Mouse (Mus musculus) kidney, adult 2 months (tissue): ENCODE results near the gene Smc4. TPM values are rescaled to one million over a fixed set of nuclear protein-coding genes. Genes with fewer than 3 reads are reported as not detected.

Experiments used
- DNase-seq: peaks from one replicate; pipeline ENCODE4 v3.0.0; 2021
- H3K27ac ChIP-seq: fragments of 200-500 bp; 2 replicates; pipeline ENCODE4 v1.5.1; 2012; ENCODE audit warnings: low read depth, low read length, control low read depth, inconsistent platforms; ENCODE audit not compliant: insufficient read depth
- H3K27me3 ChIP-seq: fragments of 200-500 bp; replicated peaks from 2 replicates; pipeline ENCODE4 v1.6.1; 2012; ENCODE audit warnings: mild to moderate bottlenecking, moderate library complexity, low read length, inconsistent platforms; ENCODE audit not compliant: control insufficient read depth, insufficient read depth
- H3K36me3 ChIP-seq: fragments of 200-500 bp; 2 replicates; pipeline ENCODE4 v1.6.1; 2012; ENCODE audit warnings: mild to moderate bottlenecking, moderate library complexity, low read length, inconsistent platforms; ENCODE audit not compliant: control insufficient read depth, insufficient read depth
- H3K4me1 ChIP-seq: fragments of 200-500 bp; 2 replicates; pipeline ENCODE4 v1.6.1; 2011; ENCODE audit warnings: low read length; ENCODE audit not compliant: control insufficient read depth, insufficient read depth
- H3K4me3 ChIP-seq: fragments of 200-500 bp; 2 replicates; pipeline ENCODE4 v1.5.1; 2011; ENCODE audit warnings: mild to moderate bottlenecking, low read depth, low read length, control low read depth; ENCODE audit not compliant: insufficient read depth
- CTCF ChIP-seq: fragments of 200-500 bp; conservative IDR thresholded peaks from 2 replicates; pipeline ENCODE4 v1.5.1; 2011; ENCODE audit warnings: low read depth, mild to moderate bottlenecking, control low read depth, low read length, moderate library complexity, mixed read lengths; ENCODE audit not compliant: insufficient read depth, insufficient read length
- POLR2A ChIP-seq: fragments of 200-500 bp; IDR thresholded peaks from one replicate; pipeline ENCODE4 v1.6.1; 2011; ENCODE audit warnings: low read depth, low read length, control low read depth
- WGBS: fragments of 180-500 bp; shearing (Covaris S2); methylation state at CpG from one replicate; pipeline ENCODE4 v1.1.7; 2018; 5-methylcytosine and 5-hydroxymethylcytosine counted together
- polyA plus RNA-seq: library from polyadenylated mRNA; depleted of rRNA; stranded (reverse); fragments of >200 nt; gene quantifications from 2 replicates; pipeline ENCODE4 v1.2.3, GENCODE M21; 2012; rRNA removed

The Smc4 gene
- 2.5 and 3.0 TPM in 2 replicates for polyA plus RNA-seq

GRCm38 (mm10) chr3:69004437-69005337, at the start of gene Smc4, which contains the start of gene Ift80:
Gene Smc4 (plus strand): TSS chr3:69004738.
Gene Ift80 (minus strand): TSS chr3:69004570.
- H3K27ac ChIP-seq: peak within 1 kb of the TSS; percentile 96
- H3K4me1 ChIP-seq: no peaks in the 10 kb centered on the region; the same call in none of the 2 replicates
- peak within 1 kb of the TSS; percentile 96 for H3K4me3 ChIP-seq
- TF ChIP-seq POLR2A (no peak), CTCF (no peak)
- WGBS: under 1% methylated on average over 76 of the region's 76 CpGs
- H3K36me3 ChIP-seq: no peaks in the 10 kb centered on the region
- DNase-seq: peak; percentile 98
- no peaks in the 10 kb centered on the region for H3K27me3 ChIP-seq

- Histone ChIP-seq H3K4me3 (no peak overlapping the region), H3K36me3 (no peaks in the 10 kb centered on the region; the same call in 1 of the 2 replicates), H3K27ac (no peak overlapping the region), H3K4me1 (no peaks in the 10 kb centered on the region), H3K27me3 (no peaks in the 10 kb centered on the region)
- 68% methylated on average over 4 of the region's 4 CpGs for WGBS
- TF ChIP-seq POLR2A: no peak
- DNase-seq: no peak
Measured at GRCm38 (mm10) chr3:68956454-68956853, 48.1 kb upstream of the Smc4 start.

GRCm38 (mm10) chr3:68957413-68957812, 47.1 kb upstream of the Smc4 start:
- no peak for DNase-seq
- Histone ChIP-seq H3K4me1 (no peaks in the 10 kb centered on the region), H3K27ac (no peak overlapping the region), H3K4me3 (no peak overlapping the region), H3K36me3 (no peaks in the 10 kb centered on the region; the same call in 1 of the 2 replicates), H3K27me3 (no peaks in the 10 kb centered on the region)
- TF ChIP-seq CTCF (no peak), POLR2A (no peak)
- 93% methylated on average over 3 of the region's 3 CpGs for WGBS

- 0 out of 2 replicates have a peak, but pooled peaks have one; percentile 16 for TF ChIP-seq CTCF
- TF ChIP-seq POLR2A: no peak
- peaks cover 8% of the 10 kb centered on the region for H3K36me3 ChIP-seq
- no peaks in the 10 kb centered on the region for H3K4me1 ChIP-seq
- DNase-seq: peak; percentile 19
- no peaks in the 10 kb centered on the region for H3K27me3 ChIP-seq
- no peak overlapping the region for H3K4me3 ChIP-seq
- H3K27ac ChIP-seq: no peak overlapping the region
Measured at GRCm38 (mm10) chr3:68964682-68965081, 39.9 kb upstream of the Smc4 start.

GRCm38 (mm10) chr3:68966527-68967285, 37.8 kb upstream of the Smc4 start:
- DNase-seq: peak; percentile 3
- Histone ChIP-seq H3K4me1 (0 out of 2 replicates have a peak, but pooled peaks cover 2% of the 10 kb centered on the region), H3K36me3 (peaks cover 8% of the 10 kb centered on the region), H3K27ac (no peak overlapping the region), H3K27me3 (no peaks in the 10 kb centered on the region), H3K4me3 (no peak overlapping the region)
- 90% methylated on average over 6 of the region's 6 CpGs for WGBS
- TF ChIP-seq POLR2A (no peak), CTCF (no peak)

GRCm38 (mm10) chr3:68967404-68967803, 37.1 kb upstream of the Smc4 start:
- Histone ChIP-seq H3K4me1 (0 out of 2 replicates have a peak, but pooled peaks cover 2% of the 10 kb centered on the region), H3K36me3 (peaks cover 8% of the 10 kb centered on the region), H3K4me3 (no peak overlapping the region), H3K27me3 (no peaks in the 10 kb centered on the region), H3K27ac (no peak overlapping the region)
- DNase-seq: no peak
- TF ChIP-seq POLR2A (no peak), CTCF (no peak)
- 87% methylated on average over 6 of the region's 6 CpGs for WGBS
